Mouse (Mus musculus) c-Kit-positive CD71-negative TER-119-negative erythroid progenitor cells, embryonic 14.5 days (primary cell): ENCODE data around the gene Parp16.

Experiments
- DNase-seq: peaks from one replicate; pipeline ENCODE4 v3.0.0-alpha.2; 2013; ENCODE audit warnings: low read depth

Parp16 gene

DNA sequence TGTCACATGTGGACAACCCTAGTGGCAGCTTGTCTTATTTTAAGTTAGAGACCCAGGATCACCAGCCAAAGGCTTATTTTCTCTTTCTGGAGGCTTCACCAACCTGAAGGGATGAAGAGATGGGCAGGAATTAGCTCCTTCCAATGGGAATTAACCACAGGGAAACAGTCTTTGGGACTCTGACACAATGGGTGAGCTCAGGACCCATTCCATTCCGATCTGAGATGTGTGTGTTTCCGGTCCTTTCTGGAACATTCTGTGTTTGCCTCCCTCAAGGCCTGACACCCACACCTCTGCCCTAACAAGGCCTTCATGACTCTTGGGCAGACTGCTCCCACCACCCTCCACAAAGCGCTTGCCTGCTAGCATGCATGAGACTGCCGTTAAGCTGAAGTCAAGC lies at the start of gene Parp16:
Gene Parp16, plus strand, starts transcription at position 301 of the 400 bp plus-strand sequence.
- no peak for DNase-seq

DNA sequence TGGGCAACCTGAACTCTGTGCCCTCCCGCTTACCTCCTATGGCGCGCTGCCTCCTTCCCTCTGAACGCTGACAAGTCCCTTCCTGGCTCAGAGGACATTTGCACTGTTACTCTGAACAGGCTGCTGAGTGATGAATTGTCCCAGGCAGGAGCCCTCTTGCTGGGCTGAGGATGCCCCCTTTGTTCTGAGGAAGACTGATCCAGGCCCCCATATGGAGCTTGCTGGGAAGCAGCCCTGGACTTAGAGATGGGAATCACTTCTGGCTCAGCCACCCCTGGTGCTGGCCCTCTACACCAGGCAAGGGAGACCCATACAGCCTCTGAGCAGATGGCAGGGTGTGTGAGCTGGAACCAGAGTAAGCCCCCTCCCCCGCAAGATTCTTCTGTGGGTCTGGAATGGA lies 49.2 kb upstream of the Parp16 start:
- no peak for DNase-seq

DNA sequence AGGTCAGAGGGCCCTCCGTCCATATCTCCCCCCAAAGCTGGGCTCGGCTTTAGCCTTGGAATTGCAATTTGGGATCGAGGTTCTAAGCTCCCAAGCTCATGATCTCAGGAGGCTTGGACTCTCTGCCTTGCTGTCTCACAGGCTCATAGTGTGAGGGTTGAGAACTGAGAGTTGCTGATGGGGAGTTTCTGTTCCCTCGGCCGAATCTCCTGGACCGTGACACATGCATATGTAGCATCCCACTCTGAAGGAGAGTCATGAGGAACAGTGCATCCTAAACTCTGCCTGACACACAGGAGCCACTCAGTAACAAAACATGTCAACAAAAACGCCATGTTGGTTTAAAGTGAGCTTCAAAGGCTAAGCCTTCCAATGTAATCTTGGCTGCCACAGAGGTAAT lies 46.6 kb upstream of the Parp16 start:
- no peak for DNase-seq

DNA sequence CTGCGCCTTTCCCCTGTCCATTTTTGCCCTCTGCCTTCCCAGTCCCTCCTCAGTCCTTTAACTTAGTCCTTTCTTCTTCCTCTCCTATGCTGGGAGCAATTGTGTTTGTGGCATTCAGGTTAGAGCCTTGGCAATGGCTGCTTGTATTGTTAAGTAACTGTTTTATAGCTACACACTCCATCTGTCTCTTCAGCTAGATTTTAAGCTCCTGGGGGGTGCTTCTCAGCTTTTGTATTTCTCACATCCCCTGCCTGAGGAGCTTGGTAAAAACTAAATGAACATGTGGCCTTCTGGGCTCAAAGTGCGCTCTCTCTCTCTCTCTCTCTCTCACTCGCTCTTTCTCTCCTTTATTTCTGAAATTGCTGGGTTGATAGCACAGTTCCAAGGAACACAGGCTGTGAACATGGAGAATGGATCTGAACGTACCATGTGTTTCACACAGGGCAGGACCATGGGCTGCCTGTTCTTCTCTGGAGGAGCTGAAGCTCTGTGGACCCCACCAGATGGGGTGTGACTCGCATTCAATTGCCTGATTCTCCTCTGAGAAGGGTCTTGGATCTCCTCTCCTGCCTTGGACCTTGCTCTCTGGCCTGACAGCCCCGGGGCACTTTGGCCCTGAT lies 42.3 kb upstream of the Parp16 start:
- no peak for DNase-seq

DNA sequence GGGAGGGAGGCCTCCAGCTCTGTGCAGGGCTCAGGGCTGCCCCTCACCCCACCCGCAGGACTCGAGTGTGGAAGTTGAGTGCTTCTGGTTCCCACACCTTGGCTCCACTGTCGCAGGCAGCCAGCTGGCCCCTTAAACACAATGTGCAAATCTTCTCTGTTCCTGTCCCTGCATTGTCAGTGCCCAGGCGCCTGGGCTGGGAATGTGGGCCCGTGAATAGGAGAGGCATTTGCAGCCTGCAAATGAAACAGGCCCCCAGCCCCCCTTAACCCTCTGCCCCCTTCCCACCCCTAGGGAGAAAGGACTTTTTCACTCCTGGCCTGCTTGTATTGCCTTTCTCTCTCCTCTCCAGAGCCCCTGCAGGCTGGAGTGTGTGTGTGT lies 41.8 kb upstream of the Parp16 start:
- no peak for DNase-seq

DNA sequence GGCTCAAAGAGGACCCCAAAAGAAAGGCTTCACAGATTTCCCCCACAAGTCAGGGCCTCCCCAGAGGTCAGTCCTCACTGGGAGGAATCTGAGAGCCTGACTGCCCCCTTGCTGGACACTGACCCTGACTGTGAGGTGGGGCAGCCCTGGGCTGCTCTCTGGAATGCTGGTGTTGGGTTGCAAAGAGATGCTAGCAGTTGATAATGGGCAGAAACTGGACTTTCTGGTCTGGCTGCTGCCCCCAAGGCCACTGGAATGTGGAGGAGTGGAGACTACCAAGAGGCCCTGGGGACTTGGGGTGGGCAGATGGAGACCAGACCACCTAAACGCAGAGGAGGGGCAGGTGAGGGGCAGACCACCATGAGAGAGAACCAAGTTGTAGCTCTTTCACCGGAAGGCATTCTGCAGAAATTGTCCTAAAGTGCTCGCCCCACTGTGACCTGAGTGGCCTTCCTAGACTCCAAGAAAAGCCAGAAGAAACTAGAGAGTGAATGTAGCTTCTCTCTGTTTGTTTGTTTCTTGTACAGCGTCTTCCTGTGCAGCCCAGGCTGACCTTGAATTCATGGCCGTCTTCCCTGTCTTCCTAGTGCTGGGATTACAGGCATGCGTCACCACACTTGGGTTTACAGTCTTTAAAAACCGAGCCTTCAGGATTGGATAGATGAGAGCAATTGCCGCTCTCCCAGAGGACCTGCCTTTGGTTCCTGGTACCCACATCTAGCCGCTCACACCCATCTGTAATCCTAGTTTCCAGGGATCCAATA lies 40.3 kb upstream of the Parp16 start:
- DNase-seq = no peak

DNA sequence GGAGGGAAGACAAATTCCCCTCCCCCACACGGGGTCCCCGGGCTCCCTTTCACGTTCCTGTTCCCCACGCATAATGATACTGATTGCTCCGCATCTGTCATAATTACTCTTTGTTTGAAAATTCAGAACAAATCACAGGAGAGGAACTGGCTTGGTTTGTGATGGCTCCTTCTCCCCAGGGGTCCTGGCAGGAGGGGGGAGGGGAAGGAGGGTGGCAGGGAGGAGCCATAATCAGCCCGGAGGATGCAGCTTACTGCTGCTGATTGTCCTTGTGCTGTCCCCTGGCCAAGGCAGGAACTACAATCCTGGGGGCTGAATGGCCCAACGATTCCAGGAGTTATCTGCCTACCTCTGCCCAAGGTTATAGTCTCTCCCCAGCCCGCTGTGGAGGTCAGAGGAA lies 38.5 kb upstream of the Parp16 start:
- DNase-seq = no peak

DNA sequence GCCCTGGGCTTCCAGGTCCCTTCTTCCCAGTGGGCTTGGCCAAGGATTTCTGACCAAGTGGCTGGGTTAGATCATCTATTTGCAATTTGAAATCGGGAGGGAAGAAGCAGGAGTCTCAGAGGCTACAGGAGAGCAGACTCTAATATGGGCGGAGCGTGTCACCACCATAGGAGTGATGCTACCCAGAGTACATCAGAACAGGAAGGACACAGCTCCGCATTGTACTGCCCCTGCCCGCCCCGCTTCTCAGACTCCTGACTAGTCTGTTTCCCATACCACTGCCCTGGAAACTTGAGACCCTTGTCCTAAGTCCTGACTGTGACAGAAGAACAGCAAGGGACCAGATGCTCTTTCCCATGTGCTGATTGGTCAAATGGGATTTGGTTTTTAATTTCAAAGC lies 37.5 kb upstream of the Parp16 start:
- no peak for DNase-seq

DNA sequence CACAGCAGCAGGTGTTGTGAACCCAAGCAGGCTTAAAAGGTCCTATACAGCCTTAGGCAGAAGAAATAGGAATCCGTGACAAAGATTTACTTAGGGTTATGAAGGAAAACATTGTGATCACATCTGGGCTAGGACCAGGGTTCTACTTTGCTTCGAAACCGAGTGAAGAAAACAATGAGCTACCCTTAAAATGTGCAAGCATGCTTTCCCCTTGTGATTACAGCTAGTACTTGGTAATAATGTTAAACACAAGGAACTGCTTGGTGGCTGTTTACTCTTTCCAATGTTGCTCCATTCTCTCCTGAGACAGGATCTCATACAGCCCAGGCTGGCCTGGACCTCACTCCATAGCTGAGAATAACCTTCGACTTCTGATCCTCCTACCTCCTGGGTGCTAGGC lies 34.0 kb upstream of the Parp16 start:
- DNase-seq = no peak

DNA sequence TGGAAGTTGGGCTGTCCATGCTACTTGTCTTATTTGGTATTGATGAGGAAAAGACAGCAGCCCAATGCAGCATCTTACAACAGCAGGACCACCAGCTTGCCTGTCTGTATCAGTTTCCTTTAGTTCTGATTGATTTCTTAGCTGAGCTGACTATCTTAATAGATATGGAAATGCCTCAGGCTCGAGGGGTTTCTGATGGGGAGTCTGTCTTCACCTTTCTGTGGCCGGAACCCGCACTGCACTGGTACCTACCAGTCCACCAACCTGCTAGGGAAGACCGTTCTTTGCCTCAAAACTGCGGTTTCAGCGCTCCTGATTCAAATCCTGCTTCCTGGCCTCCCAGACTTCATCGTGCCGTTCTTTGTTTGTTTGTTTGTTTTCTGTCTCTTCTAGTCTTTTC lies 33.3 kb upstream of the Parp16 start:
- DNase-seq = no peak

DNA sequence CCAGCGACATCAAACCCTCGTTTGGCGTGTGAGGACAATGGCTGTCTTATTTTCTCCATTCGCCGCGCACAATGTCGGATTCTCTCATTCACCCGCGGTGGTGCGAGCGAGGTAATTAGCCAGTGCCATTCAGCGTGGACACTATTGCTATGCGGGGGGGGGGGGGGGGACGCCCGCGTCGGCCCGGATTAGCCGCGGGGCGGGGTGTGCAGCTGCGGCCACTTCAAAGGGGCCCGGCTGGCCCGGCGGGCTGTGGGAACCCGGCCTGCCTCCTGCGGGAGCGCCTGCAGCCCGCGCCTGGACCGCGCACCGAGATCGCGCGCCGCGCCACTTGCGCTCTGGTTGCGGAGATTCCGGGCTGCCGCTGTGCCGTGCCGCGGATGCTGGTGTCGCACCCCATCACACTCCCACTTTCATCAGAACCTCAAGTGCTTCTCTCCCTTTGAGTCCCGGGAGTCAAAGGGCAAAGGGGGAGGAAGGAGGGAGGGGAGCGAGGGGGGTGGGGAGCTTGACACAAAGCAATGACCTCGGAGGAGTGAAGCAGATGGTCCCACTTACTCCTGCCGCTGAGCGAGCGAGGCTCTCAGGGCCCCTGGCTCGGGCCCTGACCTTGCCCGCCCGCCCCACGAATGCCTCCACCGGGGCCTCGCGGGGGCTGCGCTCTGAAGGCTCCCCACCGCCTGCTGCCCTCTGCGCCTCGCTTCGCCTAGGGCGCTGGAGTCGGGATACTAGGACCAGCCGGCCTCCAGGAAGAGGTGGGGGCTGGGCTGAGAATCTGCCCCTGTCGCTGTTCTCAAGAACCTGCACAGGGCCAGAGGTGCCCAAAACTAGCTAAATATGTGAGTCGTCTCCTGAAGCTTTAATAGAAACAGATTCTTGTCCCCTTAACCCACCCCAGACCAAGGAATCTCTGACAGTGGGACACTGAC lies 32.2 kb upstream of the Parp16 start:
- DNase-seq = no peak

DNA sequence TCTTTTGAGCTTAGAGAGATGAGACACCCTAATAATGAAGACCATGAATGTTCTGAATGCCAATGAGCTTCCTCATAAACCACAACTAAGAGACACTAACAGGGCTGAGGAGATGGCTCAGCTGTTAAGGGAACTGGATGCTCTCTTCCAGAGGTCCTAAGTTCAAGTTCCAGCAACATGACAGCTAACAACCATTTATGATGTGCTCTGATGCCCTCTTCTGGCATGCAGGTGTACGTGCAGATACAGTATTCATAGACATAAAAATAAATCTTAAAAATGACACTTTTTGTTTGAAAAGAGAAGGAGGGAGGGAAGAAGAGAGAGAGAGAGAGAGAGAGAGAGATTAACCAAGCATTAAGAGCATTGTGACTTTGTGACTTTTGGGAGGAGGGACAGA lies 30.3 kb upstream of the Parp16 start:
- no peak for DNase-seq

DNA sequence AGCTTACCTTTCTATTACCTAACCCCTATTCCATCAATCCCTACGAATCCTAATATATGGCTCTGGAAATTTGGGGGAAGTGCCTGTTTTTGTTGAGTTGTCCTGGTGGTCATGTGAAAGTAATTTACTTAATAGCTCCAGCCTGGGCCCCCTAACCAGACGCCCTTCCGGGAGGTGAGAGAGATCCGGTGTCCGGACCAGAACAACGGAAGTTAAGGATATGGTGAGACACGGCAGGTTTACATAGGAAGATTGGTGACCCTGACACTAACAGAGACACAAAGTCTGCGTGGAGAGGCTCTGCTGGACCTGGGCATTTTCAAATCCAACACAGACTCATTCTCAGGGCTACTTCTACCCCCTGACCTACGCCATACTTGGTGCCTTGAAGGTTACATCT lies 28.8 kb upstream of the Parp16 start:
- DNase-seq = no peak

DNA sequence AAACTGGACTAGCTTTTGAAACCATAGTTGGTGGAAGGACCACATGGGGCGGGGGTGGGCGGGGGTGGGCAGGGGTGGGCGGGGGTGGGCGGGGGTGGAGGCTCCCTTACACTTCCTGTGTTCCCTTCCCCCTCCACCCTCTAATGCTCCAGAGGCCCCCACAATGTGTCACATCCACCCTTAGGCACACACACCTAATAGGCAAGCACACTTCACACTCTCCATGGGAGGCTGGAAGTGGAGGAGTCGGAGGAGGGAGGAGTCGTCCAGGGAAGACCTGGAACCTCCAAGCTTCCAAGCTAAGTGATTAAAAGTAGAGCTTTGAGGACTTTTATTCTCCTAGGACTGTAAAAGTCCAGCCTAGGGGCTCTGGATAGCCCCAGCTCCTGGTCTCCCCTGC lies 26.6 kb upstream of the Parp16 start:
- DNase-seq = no peak

DNA sequence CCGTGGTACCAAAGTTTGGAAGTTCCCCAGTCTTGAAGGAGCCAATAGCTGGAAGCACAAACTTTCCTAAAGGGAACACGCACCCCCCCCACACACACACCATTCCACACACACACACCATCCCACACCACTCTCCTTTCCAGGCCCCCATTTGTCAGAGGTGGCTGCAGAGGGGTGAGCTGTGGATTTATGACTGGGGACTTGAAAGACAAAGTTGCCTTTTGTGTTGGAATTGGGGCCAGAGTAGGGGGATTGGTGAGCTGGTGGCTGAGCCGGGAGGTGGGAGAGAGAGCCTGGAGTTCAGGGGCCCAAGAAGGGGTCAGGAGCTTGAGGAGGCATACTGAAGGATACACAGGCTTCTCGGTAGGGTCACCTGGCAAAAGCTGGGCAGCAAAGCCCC lies 26.2 kb upstream of the Parp16 start:
- DNase-seq = no peak

DNA sequence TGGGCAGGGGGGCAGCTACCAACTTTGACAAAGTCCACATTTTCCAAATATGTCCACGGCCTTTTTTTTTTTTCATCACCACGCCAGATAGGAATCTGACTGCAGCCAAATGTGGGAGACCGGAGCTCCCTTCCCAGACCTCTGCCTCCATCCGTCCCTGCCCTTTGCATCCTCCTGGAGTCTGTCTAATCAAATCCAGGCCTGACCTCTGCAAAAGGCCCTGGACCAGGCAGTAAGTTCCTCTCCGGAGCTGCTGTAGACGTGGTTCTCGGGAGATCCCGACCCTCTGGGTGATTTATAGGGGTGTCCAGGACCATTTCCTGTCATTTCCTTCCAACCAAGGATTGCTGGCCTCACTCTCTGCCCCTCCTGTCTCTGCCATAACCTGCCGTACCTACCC lies 22.5 kb upstream of the Parp16 start:
- DNase-seq = no peak

DNA sequence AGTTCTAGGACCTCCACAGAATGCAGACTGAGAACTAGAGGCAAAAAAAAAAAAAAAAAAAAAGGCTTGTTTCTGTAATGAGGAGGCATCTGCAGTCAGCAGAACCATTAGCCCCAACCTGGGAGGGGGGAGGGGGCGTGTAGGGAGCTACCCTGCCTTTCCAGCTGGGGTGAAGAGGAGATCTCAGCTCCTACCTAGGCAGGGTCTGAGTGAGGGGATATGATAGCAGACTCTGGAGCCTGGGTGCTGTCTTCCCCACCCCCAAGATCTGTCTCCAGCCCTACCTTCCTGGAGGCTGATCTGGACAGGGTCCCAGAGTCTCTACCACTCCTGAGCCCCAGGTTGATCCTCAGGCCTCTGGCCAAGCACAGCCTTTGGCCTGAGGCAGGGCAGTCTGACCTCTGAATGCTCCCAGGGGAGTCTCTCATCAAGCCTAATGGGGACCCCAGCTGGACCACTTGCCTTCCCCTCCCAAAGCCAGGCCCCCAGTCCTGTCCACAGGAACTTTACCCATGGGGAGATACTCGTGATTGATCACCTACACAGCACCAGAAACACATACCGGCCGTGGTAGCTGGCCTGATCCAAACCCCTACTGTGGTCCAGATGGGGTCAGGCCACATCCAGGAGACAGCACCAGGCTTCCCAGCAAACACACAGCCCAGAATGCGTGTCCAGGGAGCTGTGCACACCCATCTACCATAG lies 19.8 kb upstream of the Parp16 start:
- no peak for DNase-seq

DNA sequence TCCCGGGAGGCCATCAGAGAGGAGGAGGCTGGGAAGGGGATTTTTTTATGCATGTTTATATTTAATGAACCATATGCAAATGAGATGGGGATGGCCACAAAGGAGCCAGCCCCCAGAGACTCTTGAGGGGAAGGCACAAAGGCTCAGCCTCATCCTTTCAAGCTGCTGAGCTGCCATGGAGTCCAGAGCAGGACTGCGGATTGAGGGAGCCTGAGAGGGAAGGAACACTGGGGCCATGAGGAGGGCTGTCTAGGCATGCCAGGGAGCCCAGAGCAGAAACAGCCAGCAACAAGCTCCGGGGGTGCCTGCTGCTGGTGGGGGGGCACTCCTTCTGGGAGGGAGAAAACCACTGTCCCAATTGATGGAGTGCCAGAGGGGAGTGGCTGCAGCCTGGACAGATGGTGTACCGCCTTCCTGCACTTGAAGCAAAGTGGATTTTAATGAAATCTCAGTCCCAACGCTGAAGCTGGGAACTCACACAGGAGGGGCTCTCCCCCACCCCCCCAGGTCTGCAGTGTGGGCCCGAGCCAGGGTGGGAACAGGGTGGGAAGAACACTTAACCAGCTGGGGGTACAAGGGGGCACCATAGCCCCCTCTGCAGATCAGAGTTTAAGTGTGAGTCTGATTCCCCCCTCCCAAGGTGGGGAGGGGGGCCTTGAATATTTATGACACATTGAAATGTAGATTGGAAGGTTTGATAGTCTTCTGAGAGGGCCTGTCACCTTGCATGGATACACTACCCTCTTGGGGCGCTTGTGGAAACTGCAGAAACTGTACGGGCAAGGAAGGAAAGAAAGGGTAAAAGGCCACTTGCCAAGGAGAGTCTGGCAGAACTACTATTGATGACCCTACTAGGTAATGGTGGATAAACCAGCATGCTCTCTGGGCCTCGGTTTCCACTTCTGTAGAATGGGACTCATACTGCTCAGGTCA lies 18.9 kb upstream of the Parp16 start:
- DNase-seq = no peak

DNA sequence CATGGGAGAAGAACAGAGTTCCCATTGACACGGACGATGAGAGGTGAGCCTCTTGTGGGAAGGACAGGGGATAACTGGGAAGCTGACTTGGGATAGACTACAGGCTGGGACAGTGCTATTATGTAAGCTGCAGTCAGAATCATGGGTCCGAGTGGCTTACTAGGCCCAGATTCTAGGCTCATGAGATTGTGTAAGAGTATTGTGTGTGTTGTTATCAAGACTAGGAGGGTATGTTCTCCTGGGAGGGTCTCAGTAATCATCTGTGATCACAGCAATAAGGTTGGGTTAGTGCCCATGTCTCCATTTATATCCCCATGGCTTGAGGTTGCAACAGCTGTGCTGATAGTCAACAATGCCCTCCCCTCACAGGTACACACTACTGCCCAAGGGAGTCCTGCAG lies 17.7 kb upstream of the Parp16 start:
- no peak for DNase-seq

DNA sequence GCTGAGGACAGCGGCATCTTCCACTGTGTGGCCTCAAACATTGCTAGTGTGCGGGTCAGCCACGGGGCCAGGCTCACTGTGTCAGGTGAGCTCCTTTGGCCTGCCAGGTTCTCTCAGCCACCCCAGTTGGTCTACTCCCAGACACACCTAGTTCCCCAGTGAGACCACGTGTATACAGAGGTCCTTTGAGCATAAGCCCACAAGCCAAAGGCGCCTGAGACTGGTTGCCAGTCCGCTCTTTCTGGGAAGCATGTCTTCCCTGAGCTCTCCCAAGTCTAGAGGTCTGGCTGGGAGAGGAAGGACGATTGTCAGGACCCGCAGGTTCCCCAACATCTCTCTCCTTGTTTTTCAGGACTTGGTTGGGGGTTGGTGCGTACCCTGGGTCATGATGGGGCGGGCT lies 17.2 kb upstream of the Parp16 start:
- DNase-seq = no peak
